Mouse (Mus musculus) MEL (cell line): Measurements from ENCODE around the gene Cd274. TPM values are rescaled to one million over a fixed set of nuclear protein-coding genes. Genes with fewer than 3 reads are reported as not detected.

Experiments used
- DNase-seq: peaks from one replicate; pipeline ENCODE4 v3.0.0; 2011; ENCODE audit warnings: low read depth, low spot score
- H3K27ac ChIP-seq: 2 replicates; pipeline ENCODE4 v1.5.1; 2012; ENCODE audit warnings: low read depth, mild to moderate bottlenecking, control low read depth, low read length, moderate library complexity; ENCODE audit not compliant: control insufficient read depth
- H3K27me3 ChIP-seq, 2 experiments: fragments of 150-350 bp in 1 of 2; sonication (generic) in 1 of 2; 2 replicates each; pipeline ENCODE4 v1.6.1; 2012; ENCODE audit warnings: low read length in 2 of 2, mild to moderate bottlenecking in 2 of 2, improper control_type of control experiment in 1 of 2, moderate library complexity in 1 of 2; ENCODE audit not compliant: insufficient read depth in 2 of 2, control insufficient read depth in 1 of 2
- H3K36me3 ChIP-seq, 2 experiments: 2 replicates each; pipeline ENCODE4 v1.6.1; 2012 to 2014; ENCODE audit warnings: low read length in 2 of 2, improper control_type of control experiment in 1 of 2, inconsistent platforms in 1 of 2, mild to moderate bottlenecking in 1 of 2; ENCODE audit not compliant: insufficient read depth in 2 of 2, control insufficient read depth in 1 of 2
- H3K4me1 ChIP-seq, 2 experiments: fragments of 150-350 bp in 1 of 2; sonication (generic) in 1 of 2; 2 replicates each; pipeline ENCODE4 v1.6.1; 2012; ENCODE audit warnings: low read length in 2 of 2, improper control_type of control experiment in 1 of 2, mild to moderate bottlenecking in 1 of 2; ENCODE audit not compliant: insufficient read depth in 2 of 2, control insufficient read depth in 1 of 2
- H3K4me3 ChIP-seq, 2 experiments: fragments of 150-350 bp in 1 of 2; sonication (generic) in 1 of 2; 2 replicates each; pipeline ENCODE4 v1.5.1; 2012; ENCODE audit warnings: low read depth in 2 of 2, low read length in 2 of 2, mild to moderate bottlenecking in 2 of 2, moderate library complexity in 2 of 2, control low read depth in 1 of 2, improper control_type of control experiment in 1 of 2; ENCODE audit not compliant: control insufficient read depth in 1 of 2, insufficient read depth in 1 of 2
- H3K79me2 ChIP-seq: 2 replicates; pipeline ENCODE4 v1.6.1; 2012; ENCODE audit warnings: mild to moderate bottlenecking, low read length, moderate library complexity; ENCODE audit not compliant: control insufficient read depth, poor library complexity, insufficient read depth
- H3K9ac ChIP-seq: 2 replicates; pipeline ENCODE4 v1.6.1; 2012; ENCODE audit warnings: low read depth, mild to moderate bottlenecking, control low read depth, low read length, moderate library complexity; ENCODE audit not compliant: control insufficient read depth, poor library complexity, severe bottlenecking
- H3K9me3 ChIP-seq: fragments of 150-350 bp; sonication (generic); replicated peaks from 2 replicates; pipeline ENCODE4 v1.6.1; 2012; ENCODE audit warnings: mild to moderate bottlenecking, low read length, improper control_type of control experiment, moderate library complexity; ENCODE audit not compliant: insufficient read depth
- CHD2 ChIP-seq: IDR thresholded peaks from 2 replicates; pipeline ENCODE4 v1.6.1; 2011; ENCODE audit warnings: low read length, improper control_type of control experiment
- EP300 ChIP-seq, 2 experiments: IDR thresholded peaks; 2 replicates each; pipeline ENCODE4 v1.6.1; 2011; ENCODE audit warnings: improper control_type of control experiment in 2 of 2, low read length in 2 of 2, low read depth in 1 of 2, mild to moderate bottlenecking in 1 of 2
- ETS1 ChIP-seq: IDR thresholded peaks from 2 replicates; pipeline ENCODE4 v1.6.1; 2012; ENCODE audit warnings: low read depth, mild to moderate bottlenecking, inconsistent platforms, low read length, improper control_type of control experiment, moderate library complexity
- GABPA ChIP-seq: IDR thresholded peaks from 2 replicates; pipeline ENCODE4 v1.6.1; 2012; ENCODE audit warnings: low read depth, mild to moderate bottlenecking, inconsistent platforms, low read length, improper control_type of control experiment, moderate library complexity
- GATA1 ChIP-seq: IDR thresholded peaks from 2 replicates; pipeline ENCODE4 v1.6.1; 2011; ENCODE audit warnings: low read depth, low read length, improper control_type of control experiment
- JUND ChIP-seq: IDR thresholded peaks from 2 replicates; pipeline ENCODE4 v1.6.1; 2011; ENCODE audit warnings: low read depth, mild to moderate bottlenecking, improper control_type of control experiment, low read length
- MAX ChIP-seq: IDR thresholded peaks from 2 replicates; pipeline ENCODE4 v1.6.1; 2011; ENCODE audit warnings: low read length, improper control_type of control experiment
- MEF2A ChIP-seq: IDR thresholded peaks from 2 replicates; pipeline ENCODE4 v1.6.1; 2014; ENCODE audit warnings: low read depth, mild to moderate bottlenecking, inconsistent platforms, low read length, improper control_type of control experiment; ENCODE audit not compliant: poor library complexity, insufficient replicate concordance, severe bottlenecking; ENCODE audit errors: extremely low read depth
- MYB ChIP-seq: IDR thresholded peaks from 2 replicates; pipeline ENCODE4 v1.6.1; 2011; ENCODE audit warnings: mild to moderate bottlenecking, low read depth, low read length, improper control_type of control experiment
- MYC ChIP-seq: IDR thresholded peaks from 2 replicates; pipeline ENCODE4 v1.6.1; 2011; ENCODE audit warnings: low read depth, mild to moderate bottlenecking, low read length, improper control_type of control experiment, moderate library complexity
- NELFE ChIP-seq: IDR thresholded peaks from 2 replicates; pipeline ENCODE4 v1.6.1; 2011; ENCODE audit warnings: low read depth, low read length, improper control_type of control experiment
- POLR2A ChIP-seq, 2 experiments: IDR thresholded peaks; 2 replicates each; pipeline ENCODE4 v1.6.1; 2011 to 2012; ENCODE audit warnings: low read length in 2 of 2, mild to moderate bottlenecking in 2 of 2, control low read depth in 1 of 2, improper control_type of control experiment in 1 of 2, low read depth in 1 of 2, moderate library complexity in 1 of 2; ENCODE audit not compliant: control insufficient read depth in 1 of 2, insufficient read depth in 1 of 2, poor library complexity in 1 of 2
- POLR2AphosphoS5 ChIP-seq: IDR thresholded peaks from 2 replicates; pipeline ENCODE4 v1.6.1; 2012; ENCODE audit warnings: low read depth, borderline replicate concordance, mild to moderate bottlenecking, inconsistent platforms, low read length, moderate library complexity, mixed read lengths
- RCOR1 ChIP-seq: IDR thresholded peaks from 2 replicates; pipeline ENCODE4 v1.6.1; 2012; ENCODE audit warnings: low read depth, mild to moderate bottlenecking, inconsistent platforms, low read length, improper control_type of control experiment
- SIN3A ChIP-seq: IDR thresholded peaks from 2 replicates; pipeline ENCODE4 v1.6.1; 2012; ENCODE audit warnings: low read length, improper control_type of control experiment, inconsistent platforms
- SMC3 ChIP-seq: IDR thresholded peaks from 2 replicates; pipeline ENCODE4 v1.6.1; 2011; ENCODE audit warnings: low read depth, low read length, improper control_type of control experiment
- ZKSCAN1 ChIP-seq: IDR thresholded peaks from 2 replicates; pipeline ENCODE4 v1.6.1; 2012; ENCODE audit warnings: low read depth, mild to moderate bottlenecking, inconsistent platforms, low read length, improper control_type of control experiment, moderate library complexity
- ZMIZ1 ChIP-seq: IDR thresholded peaks from 2 replicates; pipeline ENCODE4 v1.6.1; 2012; ENCODE audit warnings: low read depth, mild to moderate bottlenecking, inconsistent platforms, low read length, improper control_type of control experiment, moderate library complexity
- ZNF384 ChIP-seq: IDR thresholded peaks from 2 replicates; pipeline ENCODE4 v1.6.1; 2012; ENCODE audit warnings: low read depth, mild to moderate bottlenecking, inconsistent platforms, low read length, improper control_type of control experiment
- polyA plus RNA-seq, 2 experiments: library from polyadenylated mRNA; stranded (reverse) in 1 of 2; unstranded in 1 of 2; fragments of >175 nt in 1 of 2; fragments of >200 nt in 1 of 2; gene quantifications; 2 replicates each; pipeline versions ENCODE4 v1.2.1 to v1.2.4; 2012; ENCODE audit warnings: low replicate concordance in 2 of 2, low read depth in 1 of 2; ENCODE audit not compliant: insufficient read length in 2 of 2, insufficient read depth in 1 of 2, missing spikeins in 1 of 2
- total RNA-seq: library from RNA; depleted of rRNA; stranded (reverse); fragments of 300-350 nt; gene quantifications from 2 replicates; pipeline ENCODE4 v1.2.3, GENCODE M21; 2012

Cd274 gene
- total and polyA plus RNA-seq, 3 experiments = 3.1 to 5.0 TPM; not detected in 1

DNA sequence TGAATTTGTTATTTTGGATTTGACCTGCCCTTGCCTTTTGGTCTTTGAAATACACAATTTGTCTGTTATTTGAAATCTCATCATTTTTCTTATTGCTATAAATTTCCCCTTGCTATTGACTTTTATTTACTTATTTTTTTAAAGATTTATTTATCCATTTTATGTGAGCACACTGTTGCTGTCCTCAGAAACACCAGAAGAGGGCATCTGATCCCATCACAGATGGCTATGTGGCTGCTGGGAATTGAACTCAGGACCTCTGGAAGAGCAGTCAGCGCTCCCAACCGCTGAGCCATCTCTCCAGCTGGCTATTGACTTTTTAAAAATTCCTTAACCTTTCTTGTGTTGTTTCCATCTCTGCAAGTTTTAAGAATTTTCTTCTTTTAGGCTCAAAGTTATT is 30.6 kb upstream of the Cd274 start (continued):
- no peak for TF ChIP-seq JUND

DNA sequence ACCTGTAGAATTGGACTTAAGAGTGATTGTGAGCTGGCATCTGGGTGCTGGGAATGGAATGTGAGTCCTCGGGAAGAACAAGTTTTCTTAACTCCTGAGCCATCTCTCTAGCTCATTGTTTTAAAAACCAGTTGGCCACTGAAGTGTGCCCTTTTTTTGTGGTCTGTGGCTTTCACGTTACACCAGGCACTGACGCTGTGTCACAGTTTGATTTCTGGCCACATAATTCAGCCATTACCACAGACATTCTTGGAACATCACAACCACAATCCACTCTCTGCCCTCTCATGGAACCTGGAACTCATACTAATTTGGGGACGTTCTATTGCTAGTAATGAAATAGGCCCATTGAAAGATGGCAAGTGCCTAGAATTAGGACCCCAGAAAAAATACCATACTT is 26.2 kb upstream of the Cd274 start:
- no peak overlapping the region for H3K27ac ChIP-seq
- H3K27me3 ChIP-seq = peaks cover 10 to 12% of the 10 kb centered on the region in 2 experiments
- DNase-seq = no peak
- no peak overlapping the region for H3K9ac ChIP-seq
- no peaks in the 10 kb centered on the region for H3K79me2 ChIP-seq
- H3K36me3 ChIP-seq = no peaks in the 10 kb centered on the region
- TF ChIP-seq ETS1 = no peak
- TF ChIP-seq MYC = no peak
- TF ChIP-seq CHD2 = no peak
- TF ChIP-seq JUND = no peak
- no peak for TF ChIP-seq ZKSCAN1
- H3K4me3 ChIP-seq = no peak overlapping the region
- peaks cover 0 to 6% of the 10 kb centered on the region in 2 experiments; a peak in 1 of 4 replicates for H3K4me1 ChIP-seq
- no peaks in the 10 kb centered on the region for H3K9me3 ChIP-seq

DNA sequence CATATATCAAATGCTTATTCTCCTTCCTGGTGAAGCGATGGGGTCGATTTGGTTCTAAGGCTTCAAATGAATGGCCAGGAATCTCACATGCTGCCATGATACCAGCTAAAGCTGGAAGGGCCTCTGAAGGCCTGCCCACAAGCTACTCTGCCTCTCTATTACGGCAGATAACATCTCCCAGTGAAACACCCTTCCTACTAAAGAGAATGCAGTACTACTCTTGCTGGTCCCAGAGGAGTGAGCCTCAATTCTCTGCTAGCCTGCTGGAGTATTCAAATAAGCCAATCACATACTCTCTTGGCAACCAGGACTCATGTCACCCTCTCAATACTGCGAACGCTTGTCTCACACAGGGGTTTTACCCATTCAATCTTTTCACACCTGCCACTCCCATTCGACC is 25.0 kb upstream of the Cd274 start:
- TF ChIP-seq MEF2A (no peak), NELFE (no peak), MYB (no peak), EP300 (IDR thresholded peaks at IDR 0.05; ENCODE audit: low read depth in 1 of 2, low read length in 2 of 2) (0 out of 4 replicates have a peak, but pooled peaks of 1 of the 2 experiments have one; percentile 29), GATA1 (peak; percentile 56; the same call in 1 of the 2 replicates), SMC3 (peak; percentile 27), RCOR1 (0 out of 2 replicates have a peak, but pooled peaks have one; percentile 21), MAX (peak; percentile 43; the same call in 1 of the 2 replicates), ETS1 (0 out of 2 replicates have a peak, but pooled peaks have one; percentile 8)
- Histone ChIP-seq H3K27ac (no peak overlapping the region), H3K9ac (no peak overlapping the region), H3K9me3 (no peaks in the 10 kb centered on the region), H3K27me3 (peaks cover 8 to 12% of the 10 kb centered on the region in 2 experiments), H3K79me2 (no peaks in the 10 kb centered on the region), H3K4me3 (no peak overlapping the region), H3K4me1 (peaks cover 0 to 6% of the 10 kb centered on the region in 2 experiments; a peak in 1 of 4 replicates), H3K36me3 (no peaks in the 10 kb centered on the region)
- DNase-seq = no peak

DNA sequence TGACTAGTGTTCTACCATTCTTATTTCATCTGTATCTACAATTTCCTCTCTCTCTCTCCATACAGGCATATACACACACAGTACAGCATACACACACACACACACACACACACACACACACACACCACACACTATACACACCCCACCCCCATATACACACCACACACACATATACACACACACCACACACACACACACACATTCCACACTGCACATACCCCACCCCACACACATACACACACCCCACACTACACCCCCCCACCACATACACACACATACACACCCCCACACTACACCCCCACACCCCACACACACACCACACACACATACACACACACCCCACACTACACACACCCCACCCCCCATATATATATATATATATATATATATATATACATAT is 22.4 kb upstream of the Cd274 start:
- no peak for TF ChIP-seq ZNF384
- no peak for TF ChIP-seq GABPA
- TF ChIP-seq POLR2A (IDR thresholded peaks at IDR 0.05; ENCODE audit: control insufficient read depth in 1 of 2, insufficient read depth in 1 of 2, low read depth in 1 of 2, low read length in 2 of 2, poor library complexity in 1 of 2) = no peak
- TF ChIP-seq SMC3 = no peak
- peak; percentile 90; the same call in 1 of the 2 replicates for TF ChIP-seq POLR2AphosphoS5
- TF ChIP-seq ZMIZ1 = no peak
- TF ChIP-seq RCOR1 = no peak
- no peak for TF ChIP-seq SIN3A
- H3K9ac ChIP-seq = no peak overlapping the region
- no peak overlapping the region for H3K4me3 ChIP-seq
- no peak for DNase-seq
- no peak overlapping the region for H3K27ac ChIP-seq
- H3K4me1 ChIP-seq = peaks cover 0 to 6% of the 10 kb centered on the region in 2 experiments; a peak in 1 of 4 replicates
- H3K79me2 ChIP-seq = no peaks in the 10 kb centered on the region
- no peaks in the 10 kb centered on the region for H3K9me3 ChIP-seq
- no peaks in the 10 kb centered on the region for H3K36me3 ChIP-seq
- peaks cover 1 to 4% of the 10 kb centered on the region in 2 experiments; a peak in 1 of 4 replicates for H3K27me3 ChIP-seq
